Mouse (Mus musculus): ENCODE data around the gene H2-Eb1. TPM values are rescaled to one million over a fixed set of nuclear protein-coding genes. Genes with fewer than 3 reads are reported as not detected.
"Not testable (repeated sequence)": the region's sequence is repeated elsewhere in the genome, so short reads cannot be mapped to it uniquely, and the experiment has no call there.

Gene H2-Eb1
- total RNA-seq, 1 experiment from 2014 or later: 638 TPM

GRCm38 (mm10) chr17:34309225-34309624 is 3.6 kb downstream of the H2-Eb1 start:
- ATAC-seq (replicated peaks; ENCODE audit: insufficient number of reproducible peaks, low FRiP score, low TSS enrichment, poor library complexity, severe bottlenecking): no peak

GRCm38 (mm10) chr17:34309683-34310385 is 4.2 kb downstream of the H2-Eb1 start:
- ATAC-seq (replicated peaks; ENCODE audit: insufficient number of reproducible peaks, low FRiP score, low TSS enrichment, poor library complexity, severe bottlenecking): peak; percentile 30; the same call in 1 of the 2 replicates

- not testable (repeated sequence) for ATAC-seq (replicated peaks; ENCODE audit: insufficient number of reproducible peaks, low FRiP score, low TSS enrichment, poor library complexity, severe bottlenecking)
Measured at GRCm38 (mm10) chr17:34310526-34310925, 4.9 kb downstream of the H2-Eb1 start.

- ATAC-seq (replicated peaks; ENCODE audit: insufficient number of reproducible peaks, low FRiP score, low TSS enrichment, poor library complexity, severe bottlenecking): peak; percentile 32
Measured at GRCm38 (mm10) chr17:34312185-34312584, 6.5 kb downstream of the H2-Eb1 start.

- peak; percentile 78 for ATAC-seq (replicated peaks; ENCODE audit: insufficient number of reproducible peaks, low FRiP score, low TSS enrichment, poor library complexity, severe bottlenecking)
Measured at GRCm38 (mm10) chr17:34313393-34313792, 7.7 kb downstream of the H2-Eb1 start.

- no peak for ATAC-seq (replicated peaks; ENCODE audit: insufficient number of reproducible peaks, low FRiP score, low TSS enrichment, poor library complexity, severe bottlenecking)
Measured at GRCm38 (mm10) chr17:34314286-34314685, 8.6 kb downstream of the H2-Eb1 start.

- ATAC-seq (replicated peaks; ENCODE audit: insufficient number of reproducible peaks, low FRiP score, low TSS enrichment, poor library complexity, severe bottlenecking): no peak
Measured at GRCm38 (mm10) chr17:34315512-34315911, 9.8 kb downstream of the H2-Eb1 start.

- no peak for ATAC-seq (replicated peaks; ENCODE audit: insufficient number of reproducible peaks, low FRiP score, low TSS enrichment, poor library complexity, severe bottlenecking)
Measured at GRCm38 (mm10) chr17:34316697-34317096, 11.0 kb downstream of the H2-Eb1 start.

GRCm38 (mm10) chr17:34317275-34317674 is 11.6 kb downstream of the H2-Eb1 start:
- no peak for ATAC-seq (replicated peaks; ENCODE audit: insufficient number of reproducible peaks, low FRiP score, low TSS enrichment, poor library complexity, severe bottlenecking)

- ATAC-seq (replicated peaks; ENCODE audit: insufficient number of reproducible peaks, low FRiP score, low TSS enrichment, poor library complexity, severe bottlenecking): peak; percentile 70; the same call in 1 of the 2 replicates
Measured at GRCm38 (mm10) chr17:34325436-34325835, 19.8 kb downstream of the H2-Eb1 start, which contains the start of gene H2-Eb2. H2-Eb2 (plus strand) TSS chr17:34325665.

GRCm38 (mm10) chr17:34326373-34326772 is 20.7 kb downstream of the H2-Eb1 start:
- ATAC-seq (replicated peaks; ENCODE audit: insufficient number of reproducible peaks, low FRiP score, low TSS enrichment, poor library complexity, severe bottlenecking): no peak

GRCm38 (mm10) chr17:34329807-34330206 is 24.1 kb downstream of the H2-Eb1 start:
- ATAC-seq (replicated peaks; ENCODE audit: insufficient number of reproducible peaks, low FRiP score, low TSS enrichment, poor library complexity, severe bottlenecking): peak; percentile 45; the same call in 1 of the 2 replicates

GRCm38 (mm10) chr17:34331200-34331599 is 25.5 kb downstream of the H2-Eb1 start:
- no peak for ATAC-seq (replicated peaks; ENCODE audit: insufficient number of reproducible peaks, low FRiP score, low TSS enrichment, poor library complexity, severe bottlenecking)

GRCm38 (mm10) chr17:34340619-34341402 is 35.1 kb downstream of the H2-Eb1 start:
- ATAC-seq (replicated peaks; ENCODE audit: insufficient number of reproducible peaks, low FRiP score, low TSS enrichment, poor library complexity, severe bottlenecking): peak; percentile 91

GRCm38 (mm10) chr17:34344882-34345281 is 39.2 kb downstream of the H2-Eb1 start:
- no peak for ATAC-seq (replicated peaks; ENCODE audit: insufficient number of reproducible peaks, low FRiP score, low TSS enrichment, poor library complexity, severe bottlenecking)

GRCm38 (mm10) chr17:34345486-34345885 is 39.8 kb downstream of the H2-Eb1 start:
- no peak for ATAC-seq (replicated peaks; ENCODE audit: insufficient number of reproducible peaks, low FRiP score, low TSS enrichment, poor library complexity, severe bottlenecking)

GRCm38 (mm10) chr17:34346041-34346440 is 40.4 kb downstream of the H2-Eb1 start:
- no peak for ATAC-seq (replicated peaks; ENCODE audit: insufficient number of reproducible peaks, low FRiP score, low TSS enrichment, poor library complexity, severe bottlenecking)

GRCm38 (mm10) chr17:34347606-34348308 is 42.1 kb downstream of the H2-Eb1 start:
- ATAC-seq (replicated peaks; ENCODE audit: insufficient number of reproducible peaks, low FRiP score, low TSS enrichment, poor library complexity, severe bottlenecking): peak; percentile 87

GRCm38 (mm10) chr17:34349429-34349828 is 43.8 kb downstream of the H2-Eb1 start:
- ATAC-seq (replicated peaks; ENCODE audit: insufficient number of reproducible peaks, low FRiP score, low TSS enrichment, poor library complexity, severe bottlenecking): peak; percentile 65

Measured in monocyte, adult 5-6 weeks (primary cell).